Mouse (Mus musculus): ENCODE measurements around the gene Ncoa1.

GRCm38 (mm10) chr12:4508182-4508581 is 31.2 kb upstream of the Ncoa1 start:
- TF ChIP-seq CTCF (IDR thresholded peaks at IDR 0.05; ENCODE audit: low read depth), result no peak
- TF ChIP-seq EP300 (IDR thresholded peaks at IDR 0.05; ENCODE audit: low read depth), result no peak
